Mouse (Mus musculus): ENCODE measurements around the gene Celf6. TPM values are rescaled to one million over a fixed set of nuclear protein-coding genes. Genes with fewer than 3 reads are reported as not detected.

Gene Celf6
- total RNA-seq, 2 experiments from 2014 or later = not detected

Other genes with a start within 250 kb of the Celf6 start
- gene Bbs4, start 224.4 kb upstream of the Celf6 start, total RNA-seq (2021) = 1 to 10 TPM; 2.7 to 3.2 TPM
- 10 to 100 TPM; 79.2 to 94.4 TPM for gene Arih1, start 91.3 kb upstream of the Celf6 start, total RNA-seq (2021)
- 10 to 100 TPM; 49.6 to 54.9 TPM for gene Hexa, start 38.4 kb upstream of the Celf6 start, total RNA-seq (2021)
- under 1 TPM; 0.40 to 0.93 TPM for gene Tmem202, start 38.1 kb upstream of the Celf6 start, total RNA-seq (2021)
- gene Parp6, start 39.4 kb downstream of the Celf6 start, total RNA-seq (2021) = 10 to 100 TPM; 17.0 to 17.6 TPM
- gene Pkm, start 78.5 kb downstream of the Celf6 start, total RNA-seq (2021) = 1,000 to 10,000 TPM; 1,130 to 1,266 TPM
- gene Gramd2, start 102.2 kb downstream of the Celf6 start, total RNA-seq (2021) = under 1 TPM in 1 of 2 experiments, not detected in 1; 0.28 TPM
- 10 to 100 TPM; 10.7 to 11.4 TPM for gene Senp8, start 172.8 kb downstream of the Celf6 start, total RNA-seq (2021)
- 10 to 100 TPM; 14.3 to 16.8 TPM for gene Myo9a, start 173.0 kb downstream of the Celf6 start, total RNA-seq (2021)